Mouse (Mus musculus) erythroblast, adult 5-6 weeks (primary cell): ENCODE results near the gene Gng7. TPM values are rescaled to one million over a fixed set of nuclear protein-coding genes. Genes with fewer than 3 reads are reported as not detected.

Experiments
- ATAC-seq: replicated peaks from 2 replicates; pipeline ENCODE4 v1.8.0; 2016; ENCODE audit warnings: moderate number of reproducible peaks, mild to moderate bottlenecking, moderate TSS enrichment, inconsistent platforms; ENCODE audit not compliant: poor library complexity, low FRiP score, severe bottlenecking
- total RNA-seq, 2 experiments: library from RNA; stranded (forward) in 1 of 2; stranded (reverse) in 1 of 2; fragments of 150-400 nt in 1 of 2; fragments of 200-764, 138-1000 nt in 1 of 2; gene quantifications; 2 replicates each; pipeline versions ENCODE4 v1.2.3 to v1.2.4; 2015 to 2017; ENCODE audit warnings: low replicate concordance in 2 of 2

The Gng7 gene
- total RNA-seq, 2 experiments from 2014 or later = not detected

DNA sequence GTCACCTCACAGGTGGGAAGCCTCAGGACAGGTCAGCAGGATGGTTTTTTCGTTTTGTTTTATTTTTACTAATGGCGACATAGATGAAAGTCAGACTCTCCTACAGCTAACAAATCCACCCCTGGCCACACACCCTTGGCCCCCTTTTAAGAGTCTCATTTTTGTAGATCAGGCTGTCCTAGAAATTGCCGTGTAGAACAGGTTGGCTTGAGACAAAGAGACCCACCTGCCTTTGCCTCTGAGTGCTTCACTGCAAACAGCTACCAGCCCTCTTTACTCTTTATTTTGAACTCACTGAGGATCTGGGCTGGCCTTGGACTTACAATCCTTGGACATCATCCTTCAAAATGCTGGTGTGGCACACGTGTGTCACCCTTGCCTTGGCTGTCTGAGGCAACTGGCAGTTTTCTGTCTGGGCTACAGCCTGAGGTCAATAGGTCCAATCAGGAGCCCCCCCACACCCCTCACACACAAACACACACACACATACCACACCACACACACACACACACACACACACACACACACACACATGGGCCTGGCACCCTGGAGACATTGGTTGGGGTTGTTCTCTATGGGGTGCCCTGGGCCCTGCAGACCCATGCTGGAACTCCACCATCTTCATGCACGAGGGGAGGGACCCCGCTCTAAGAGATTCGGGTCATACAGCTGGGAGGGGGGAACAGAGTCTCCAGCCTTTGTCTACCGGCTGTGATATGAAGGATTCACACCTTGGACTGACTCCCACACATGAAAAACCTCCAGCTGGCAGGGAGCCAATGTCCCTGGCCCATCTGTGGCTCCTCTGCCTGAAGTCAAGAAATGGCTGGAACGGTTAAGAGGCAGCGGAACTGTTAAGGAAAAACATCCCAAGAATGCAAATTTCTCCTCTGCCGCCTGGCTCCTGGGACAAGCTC is 42.4 kb downstream of the Gng7 start:
- ATAC-seq = no peak

DNA sequence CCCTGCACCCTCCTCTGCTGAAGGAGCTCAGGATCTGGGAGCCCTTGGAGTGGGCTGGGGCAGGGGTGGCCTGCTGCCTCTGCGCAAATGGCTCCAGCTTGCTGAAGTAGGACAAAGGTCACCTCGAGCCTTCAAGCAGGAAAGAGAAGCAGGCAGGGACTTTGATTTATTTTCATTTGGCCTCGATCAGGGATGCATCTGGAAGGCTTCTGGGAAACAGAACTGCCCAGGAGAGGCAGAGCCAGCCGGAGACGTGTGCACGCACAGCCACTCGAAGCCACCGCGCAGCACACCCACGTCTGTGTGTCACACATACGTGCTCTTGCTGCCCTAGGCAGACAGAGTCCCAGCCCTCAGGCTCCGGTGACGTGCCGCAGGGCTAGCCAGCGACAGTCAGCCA is 43.2 kb downstream of the Gng7 start:
- no peak for ATAC-seq

DNA sequence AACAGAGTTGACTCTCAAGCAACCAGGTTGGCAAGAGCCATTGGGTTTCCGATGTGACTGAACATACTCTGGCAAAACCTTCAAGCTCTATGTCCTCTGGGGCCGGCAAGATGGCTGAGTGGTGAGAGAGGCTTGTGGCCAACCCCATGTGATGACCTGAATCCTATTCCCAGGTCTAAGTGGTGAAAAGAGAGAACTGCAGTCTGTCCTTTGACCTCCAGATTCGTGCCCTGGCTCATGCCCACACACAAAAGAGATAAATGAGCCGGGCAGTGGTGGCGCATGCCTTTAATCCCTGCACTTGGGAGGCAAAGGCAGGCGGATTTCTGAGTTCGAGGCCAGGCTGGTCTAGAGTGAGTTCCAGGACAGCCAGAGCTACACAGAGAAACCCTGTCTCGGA is 44.6 kb downstream of the Gng7 start:
- ATAC-seq = no peak

DNA sequence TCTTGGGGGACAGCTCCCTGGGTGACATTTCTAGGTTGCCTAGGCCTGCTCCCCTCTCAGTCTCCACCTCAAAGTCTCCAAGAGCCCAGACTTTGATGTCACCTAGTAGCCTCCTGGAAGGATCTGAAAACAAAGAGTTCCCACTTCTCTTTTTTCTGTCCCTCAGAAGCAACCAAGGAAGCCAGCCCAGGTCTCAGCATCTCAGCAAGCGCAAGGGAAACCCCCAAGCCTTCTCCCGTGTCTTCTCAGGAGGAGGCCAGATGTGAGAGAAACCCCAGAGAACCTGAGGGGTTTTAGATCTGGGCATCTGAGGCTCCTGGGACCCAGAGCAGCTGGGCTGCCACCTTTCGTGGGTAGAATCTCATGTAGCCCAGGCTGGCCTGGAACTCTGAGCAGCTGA is 45.4 kb downstream of the Gng7 start:
- no peak for ATAC-seq

DNA sequence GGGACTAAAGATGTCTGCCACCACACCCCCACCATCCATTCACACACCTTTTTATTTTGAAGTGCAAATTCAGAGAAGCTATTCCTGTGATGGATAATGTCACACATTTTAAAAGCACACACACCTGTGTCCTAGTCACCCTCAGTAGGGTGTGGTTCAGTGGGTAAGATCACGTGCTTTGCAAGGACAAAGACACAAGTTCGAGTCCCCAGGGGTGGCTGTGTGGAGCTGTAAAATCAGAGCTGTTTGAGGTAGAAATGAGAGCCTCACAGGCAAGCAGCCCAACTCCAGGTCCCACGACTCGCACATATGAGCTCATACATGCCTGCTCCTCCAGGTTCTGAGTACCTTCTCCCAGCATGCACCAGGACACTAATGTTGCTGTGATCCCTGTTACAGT is 46.6 kb downstream of the Gng7 start:
- no peak for ATAC-seq

DNA sequence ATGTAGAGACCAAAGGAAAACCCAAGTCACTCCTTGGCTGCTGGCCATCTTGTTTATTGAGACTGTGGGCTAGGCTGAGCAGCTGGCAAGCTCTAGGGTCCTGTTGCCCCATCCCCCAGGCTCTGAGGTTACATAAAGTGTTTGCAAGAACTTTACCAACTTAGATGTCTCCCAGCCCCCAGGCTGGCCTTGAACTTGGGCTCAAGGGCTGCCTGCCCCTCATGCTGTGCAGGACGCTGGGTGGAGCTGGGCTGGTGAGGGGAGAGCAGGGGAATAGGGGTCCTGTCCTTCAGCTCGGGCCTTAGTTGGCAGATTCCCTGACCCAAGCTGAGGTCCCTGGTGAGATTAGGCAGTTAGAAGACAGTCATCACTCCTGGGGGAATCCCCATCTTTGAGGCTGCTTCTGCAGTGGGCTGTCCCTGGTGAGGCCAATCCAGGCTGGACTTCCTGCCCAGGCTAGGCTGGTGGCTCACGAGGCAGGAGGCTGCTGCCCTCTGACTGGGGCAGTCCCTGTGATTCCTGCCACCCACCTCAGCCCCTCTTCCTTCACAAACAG is 47.6 kb downstream of the Gng7 start:
- ATAC-seq = no peak

DNA sequence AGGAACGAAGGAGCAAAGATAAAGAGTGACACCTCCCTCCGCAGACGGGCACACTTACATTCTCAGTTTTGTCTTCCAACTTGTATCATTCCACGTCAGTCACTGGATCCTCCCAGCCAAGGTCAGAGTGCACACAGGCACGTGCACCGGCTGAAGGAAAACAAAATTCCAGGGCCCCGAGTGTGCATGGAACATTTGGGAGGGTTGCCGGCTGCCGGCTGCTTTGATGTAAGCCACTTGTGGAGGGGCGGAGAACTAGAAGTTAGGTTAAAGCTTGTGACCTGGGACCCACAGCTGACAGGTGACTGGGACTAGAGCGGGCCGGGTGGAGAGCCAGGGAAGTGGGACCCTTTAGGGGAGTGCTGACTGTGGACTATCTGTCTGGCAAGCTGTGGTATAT is 48.4 kb downstream of the Gng7 start:
- no peak for ATAC-seq

DNA sequence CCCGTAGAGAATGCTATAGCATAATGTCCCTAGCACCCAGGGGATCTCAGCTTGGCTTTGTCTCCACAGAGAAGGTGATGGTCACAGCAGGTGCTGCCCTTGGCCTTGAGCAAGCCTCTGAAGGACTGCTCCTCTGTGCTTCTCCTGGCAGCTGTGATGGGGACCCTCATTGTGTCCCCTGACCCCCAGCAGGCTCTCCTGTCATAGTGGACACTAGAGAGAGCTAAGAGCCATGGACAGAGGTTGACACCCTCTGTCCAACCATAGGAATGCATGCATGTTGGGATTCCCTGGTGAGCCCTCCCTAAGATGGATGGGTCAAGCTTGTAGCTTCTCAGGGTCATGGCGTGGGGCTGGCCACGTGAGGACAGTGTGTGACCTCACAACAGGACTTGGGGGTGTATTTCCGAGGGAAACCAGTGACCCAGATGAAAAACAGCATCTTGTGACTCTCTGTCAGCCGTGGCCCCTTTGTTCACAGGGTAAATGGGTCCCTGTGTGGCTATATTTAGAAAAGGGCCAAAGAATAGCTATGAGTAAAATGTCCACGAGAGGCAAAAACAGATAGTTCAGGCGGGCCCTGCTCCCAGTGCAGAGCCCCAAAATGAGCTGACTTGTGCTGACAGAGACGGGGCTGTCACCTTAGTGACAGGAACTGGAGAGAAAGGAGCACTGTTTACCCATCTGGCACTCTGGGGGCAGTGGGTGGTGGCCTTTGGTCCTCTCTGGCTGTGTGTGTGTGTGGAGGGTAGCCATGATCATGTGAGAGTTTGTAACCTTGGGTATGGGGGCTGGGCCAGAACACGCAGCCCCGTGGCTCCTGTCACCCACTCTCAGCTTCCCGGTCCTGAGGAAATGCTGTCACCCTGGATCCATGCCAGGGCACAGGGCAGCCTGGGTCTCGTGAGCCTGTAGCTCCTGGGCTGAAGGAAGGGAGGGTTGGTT is 51.4 kb downstream of the Gng7 start:
- no peak for ATAC-seq

DNA sequence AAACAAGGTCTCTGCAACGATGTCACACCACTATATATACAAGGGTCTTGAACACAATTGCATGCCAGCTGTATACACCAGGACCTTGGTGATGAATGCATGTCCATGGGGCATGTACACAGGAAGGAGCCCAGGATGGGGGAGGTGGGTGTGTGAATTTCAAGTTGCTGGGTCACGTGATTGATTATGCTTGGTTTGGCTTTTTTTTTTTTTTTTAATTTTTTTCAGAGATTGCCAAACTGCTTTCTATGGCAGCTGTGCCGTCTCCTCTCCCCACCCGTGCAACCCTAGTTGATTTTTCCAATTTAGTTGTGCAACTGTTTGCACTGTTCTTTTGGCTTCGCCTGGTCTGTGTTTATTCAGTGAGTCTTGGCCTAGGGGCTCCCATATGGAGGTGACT is 52.2 kb downstream of the Gng7 start:
- ATAC-seq = no peak

DNA sequence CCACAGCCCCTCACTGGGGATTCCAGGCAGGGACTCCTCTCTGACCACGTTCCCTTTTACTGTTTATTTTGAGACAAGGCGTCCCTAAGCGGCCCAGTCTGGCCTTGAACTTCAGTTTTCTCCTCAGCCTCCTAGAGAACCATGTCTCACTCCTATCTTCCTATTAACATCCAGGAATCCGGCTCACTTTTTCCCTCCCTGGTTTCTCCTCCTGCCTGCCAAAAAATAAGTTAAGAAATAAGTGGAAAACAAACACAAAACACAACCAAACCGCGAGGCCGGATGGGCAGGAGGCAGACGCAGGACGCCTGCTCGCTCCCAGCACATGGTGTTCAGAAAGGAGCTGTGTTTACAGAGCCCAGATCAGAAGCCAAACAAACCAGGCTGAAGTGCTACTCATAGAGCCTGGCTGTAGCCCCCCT is 52.7 kb downstream of the Gng7 start:
- ATAC-seq = no peak

DNA sequence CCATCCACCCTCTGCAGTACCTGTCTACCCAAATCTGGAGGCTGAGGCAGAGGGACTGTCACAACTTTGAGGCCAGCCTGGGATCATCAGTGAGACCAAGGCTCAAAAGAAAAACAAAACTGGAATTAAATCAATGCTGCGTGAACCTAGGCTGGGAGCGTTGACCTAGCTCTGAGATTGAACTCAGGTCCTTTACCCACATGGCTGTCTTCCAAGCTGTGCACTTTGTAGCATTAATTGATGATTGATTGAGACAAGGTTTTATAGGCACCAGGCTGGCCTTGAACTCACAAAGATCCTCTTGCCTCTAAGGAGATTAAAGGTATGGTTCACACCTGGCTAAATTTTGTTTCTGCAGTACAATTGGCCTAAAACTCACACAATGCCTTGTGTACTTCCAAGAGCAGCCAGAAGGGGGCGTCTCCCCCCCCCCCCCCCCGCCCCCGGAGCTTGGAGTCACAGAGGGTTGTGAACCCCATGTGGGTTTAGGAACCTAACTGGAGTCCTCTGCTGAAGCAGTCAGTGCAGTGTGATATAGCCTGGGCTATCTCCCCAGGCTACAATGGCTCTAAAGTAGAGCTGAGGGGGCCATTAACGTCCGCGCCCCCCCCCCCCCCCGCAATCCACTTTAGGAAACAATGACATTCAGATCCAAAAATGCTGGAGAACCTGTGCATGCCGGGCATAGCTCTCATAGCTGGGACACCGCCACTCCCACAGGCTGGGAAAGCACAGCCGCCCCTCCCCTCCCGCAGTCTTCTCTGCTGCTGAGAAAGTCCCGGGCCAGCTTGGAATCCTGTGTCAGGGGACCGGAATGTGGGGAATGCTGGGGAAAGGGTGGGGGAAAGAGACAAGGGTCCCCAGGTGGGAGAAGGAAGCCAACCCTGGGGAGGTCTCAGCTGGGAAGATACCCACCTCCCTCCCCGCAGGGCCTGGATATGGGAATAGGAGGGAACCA is 53.9 kb downstream of the Gng7 start:
- no peak for ATAC-seq

DNA sequence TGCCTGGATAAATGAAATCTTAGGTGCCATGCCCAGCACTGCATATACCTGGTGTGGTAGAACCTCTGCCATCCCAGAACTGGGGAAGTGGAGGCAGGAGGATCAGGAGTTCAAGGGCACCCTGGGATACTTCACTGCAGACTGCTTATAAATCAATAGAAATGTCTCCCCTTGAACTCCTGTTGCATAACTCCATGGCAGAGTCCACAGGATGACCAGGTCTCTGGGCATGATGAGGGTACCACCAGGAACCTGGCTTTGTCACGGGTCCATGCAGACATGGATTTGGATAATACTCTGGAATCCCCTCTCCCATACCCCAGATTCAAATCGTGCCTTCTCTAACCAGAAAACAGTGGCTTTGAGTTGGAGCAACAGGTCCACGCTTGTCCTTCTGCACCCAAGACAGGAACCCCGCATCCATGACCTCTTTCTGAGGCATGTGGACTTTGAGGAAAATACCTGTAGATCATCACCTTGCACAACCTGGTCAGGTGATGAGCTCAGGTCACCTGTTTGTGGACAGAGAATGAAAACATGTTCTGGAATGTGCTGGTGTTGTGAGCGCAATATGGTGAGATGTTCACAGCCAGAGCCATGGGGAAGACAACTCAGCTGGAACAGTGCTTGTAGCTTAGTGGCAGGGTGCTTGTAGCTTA is 55.6 kb downstream of the Gng7 start:
- no peak for ATAC-seq

DNA sequence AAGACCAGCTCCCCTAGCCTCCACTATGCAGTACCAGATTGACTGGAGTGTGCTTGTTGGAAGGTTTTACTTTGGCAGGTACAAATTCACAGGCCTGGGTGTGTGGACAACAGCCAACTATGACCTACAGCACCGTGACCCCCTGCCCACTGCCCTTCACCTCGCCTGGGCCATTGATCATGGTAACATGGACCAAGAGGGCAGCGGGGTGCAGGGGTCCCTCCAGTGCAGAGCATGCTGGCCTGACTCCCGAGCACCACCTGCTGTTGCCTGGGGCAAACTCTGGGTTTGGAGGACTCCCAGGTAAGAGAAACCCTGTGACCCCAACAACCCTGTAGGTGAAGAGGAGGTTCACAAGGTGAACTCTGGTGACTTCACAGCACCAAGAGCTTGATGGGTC is 57.0 kb downstream of the Gng7 start:
- ATAC-seq = no peak

DNA sequence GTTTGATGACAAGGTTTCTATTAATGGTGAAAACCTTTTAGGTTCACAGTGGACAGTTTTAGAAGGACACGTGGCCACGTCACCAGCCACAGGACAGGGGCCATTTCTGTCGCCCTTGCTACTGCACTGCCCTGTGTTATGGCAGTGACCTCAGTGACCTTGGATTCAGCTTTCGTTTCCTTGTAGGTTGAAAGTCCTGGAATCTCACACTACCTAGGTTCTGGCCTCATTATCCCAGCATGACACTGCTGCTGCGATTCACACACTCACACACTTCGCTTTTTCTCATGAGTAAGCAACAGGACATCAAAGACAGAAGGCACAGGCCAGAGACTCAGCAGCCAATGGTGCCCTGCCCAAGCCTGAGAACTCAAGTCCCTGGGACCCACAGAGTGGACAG is 57.8 kb downstream of the Gng7 start:
- ATAC-seq = no peak

DNA sequence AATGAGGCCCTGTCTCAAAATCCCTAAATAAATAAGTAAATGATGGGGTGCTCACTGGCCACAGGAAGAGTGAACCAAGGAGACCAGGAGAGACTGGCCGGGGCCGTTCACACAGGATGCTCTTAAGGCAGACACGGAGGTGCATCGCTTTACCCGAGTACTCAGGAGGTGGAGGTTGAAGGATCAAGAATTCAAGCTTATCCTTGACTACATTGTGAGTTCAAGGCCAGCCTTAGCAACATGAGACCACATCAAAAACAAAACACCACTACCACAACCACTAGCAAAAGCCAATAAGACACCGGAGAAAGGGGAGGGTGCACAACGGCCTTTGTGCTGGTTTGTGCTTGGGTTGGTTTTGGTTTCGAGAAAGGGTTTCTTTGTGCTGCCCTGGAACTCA is 58.4 kb downstream of the Gng7 start:
- no peak for ATAC-seq

DNA sequence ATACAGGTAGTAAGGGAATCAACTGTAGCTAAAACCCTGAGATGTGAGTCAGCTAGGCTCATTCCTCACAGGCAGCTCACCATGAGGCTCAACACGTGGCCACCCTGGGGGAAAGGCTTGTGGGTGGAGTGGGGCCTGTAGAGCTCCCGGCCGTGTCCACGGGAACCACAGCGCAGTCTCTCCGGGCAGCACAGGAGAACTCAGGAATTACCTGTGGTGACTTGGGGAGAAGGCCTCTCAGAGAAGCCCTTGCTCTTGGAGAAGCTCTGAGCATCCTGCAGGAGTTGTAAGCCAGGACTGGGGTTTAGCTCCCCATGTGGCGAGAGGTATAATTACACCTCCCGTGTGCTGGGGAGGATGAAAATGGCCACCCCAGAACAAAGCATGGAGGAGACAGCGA is 59.2 kb downstream of the Gng7 start:
- ATAC-seq = peak; percentile 76

DNA sequence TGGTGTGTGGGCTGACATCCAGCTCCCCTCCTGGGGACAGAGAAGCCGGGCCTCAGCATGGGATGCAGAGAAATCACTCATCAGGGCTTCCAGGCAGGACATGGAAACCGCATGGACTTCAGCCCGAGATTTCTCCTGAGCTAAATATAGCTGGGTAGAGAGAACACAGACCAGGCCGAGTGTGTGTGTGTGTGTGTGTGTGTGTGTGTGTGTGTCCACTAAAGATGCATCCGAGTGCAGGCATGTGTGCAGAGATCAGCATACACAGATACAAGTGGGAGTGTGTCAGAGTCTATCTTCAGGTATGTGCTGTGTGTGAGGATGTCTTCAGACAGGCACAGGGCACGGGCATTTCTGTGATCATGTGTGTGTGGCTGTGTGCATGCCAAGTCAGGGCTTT is 59.9 kb downstream of the Gng7 start:
- ATAC-seq = no peak

DNA sequence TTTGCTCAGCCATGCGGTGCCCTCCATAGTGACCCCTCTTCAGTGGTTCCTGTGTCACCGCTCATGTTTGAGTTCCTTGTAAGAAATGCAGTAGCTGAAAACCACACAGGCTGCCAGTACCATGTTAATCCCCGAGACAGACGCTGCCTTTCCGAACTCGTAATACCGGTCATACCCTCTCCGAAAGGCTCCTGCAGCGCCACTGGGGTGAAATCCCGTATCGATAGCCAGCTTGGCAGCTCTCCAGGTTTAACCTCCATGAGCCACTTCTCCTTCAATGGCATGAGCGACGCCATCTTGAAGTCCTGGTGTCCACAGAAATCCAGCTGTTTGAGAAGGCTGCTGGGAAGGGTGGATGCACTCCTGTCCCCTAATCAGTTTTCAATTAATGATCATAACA is 60.3 kb downstream of the Gng7 start:
- no peak for ATAC-seq

DNA sequence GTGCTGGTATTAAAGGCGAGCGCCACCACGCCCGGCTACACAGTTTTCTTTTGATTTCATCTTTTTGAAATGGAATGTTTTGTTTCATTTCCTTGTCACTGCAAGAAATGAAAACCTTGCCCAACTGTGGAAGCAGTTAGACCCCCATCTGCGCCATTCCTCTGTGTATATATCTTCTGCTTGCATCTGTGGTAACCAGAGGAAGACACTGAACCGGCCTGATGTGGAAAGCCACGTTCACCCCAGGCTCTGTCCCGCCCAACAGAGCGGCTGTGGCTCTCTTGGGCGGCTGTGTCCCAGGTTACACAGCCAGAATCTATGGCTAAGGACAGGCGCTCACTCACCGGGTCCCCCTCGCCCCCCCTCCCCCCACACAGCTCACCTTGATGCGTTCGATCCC is 62.3 kb downstream of the Gng7 start:
- ATAC-seq = no peak
